Mouse (Mus musculus) erythroblast, embryonic 14.5 days (primary cell): Measurements from ENCODE around the gene Hras.

ENCODE experiments used
- GATA1 ChIP-seq: IDR thresholded peaks from 2 replicates; pipeline ENCODE4 v1.6.1; 2012; ENCODE audit warnings: low read length, inconsistent platforms, mixed read lengths
- TAL1 ChIP-seq: IDR thresholded peaks from 3 replicates; pipeline ENCODE4 v1.6.1; 2012; ENCODE audit warnings: low read length, inconsistent platforms, mixed read lengths

DNA sequence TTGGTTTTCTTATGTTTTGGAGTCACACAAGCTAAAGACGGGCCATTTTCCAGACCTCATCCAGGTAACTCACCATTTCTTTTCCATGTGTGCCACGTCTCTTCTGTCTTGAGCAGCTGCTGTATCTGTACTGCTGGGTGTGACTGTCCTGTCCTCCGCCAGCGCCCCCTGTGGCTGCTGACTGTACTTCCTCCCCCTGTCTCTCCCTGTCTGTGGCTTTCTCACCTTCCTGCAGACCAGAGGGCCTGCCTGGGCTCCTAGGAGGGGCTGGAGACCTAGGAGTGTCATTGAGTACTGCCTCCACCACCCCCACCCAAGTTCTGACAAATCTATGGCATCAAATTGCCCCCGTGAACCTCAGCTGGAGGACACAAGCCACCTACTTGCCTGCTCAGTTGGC is 50.7 kb downstream of the Hras start:
- TF ChIP-seq TAL1 (no peak), GATA1 (no peak)
